Mouse (Mus musculus) heart, embryonic 14.5 days (tissue): ENCODE results near the gene Pigz. TPM values are rescaled to one million over a fixed set of nuclear protein-coding genes. Genes with fewer than 3 reads are reported as not detected.

Experiments
- microRNA-seq: library from miRNA; unstranded; fragments of <30 nt; microRNA quantifications from one replicate; pipeline ENCODE4, GENCODE M21; 2016
- polyA plus RNA-seq: library from polyadenylated mRNA; unstranded; fragments of >200 nt; fragmentation: Nextera tagmentation; extraction: Ambion mirVana; gene quantifications from 2 replicates; pipeline ENCODE4 v1.2.1, GENCODE M21; 2014

Gene Pigz
- polyA plus RNA-seq, 1 experiment from 2014 or later: 0.12 TPM

Small RNA genes within 50 kb of the gene (microRNA-seq; reads per million reads assigned to microRNA genes)
- not detected for gene Gm26269

Other genes with a start within 250 kb of the Pigz start
- gene Meltf, start 55.0 kb upstream of the Pigz start, polyA plus RNA-seq: not detected in 2 replicates
- 131 and 132 TPM in 2 replicates for gene 0610012G03Rik, start 14.6 kb downstream of the Pigz start, polyA plus RNA-seq
- 67.1 and 69.9 TPM in 2 replicates for gene Ncbp2, start 14.7 kb downstream of the Pigz start, polyA plus RNA-seq
- 6.7 and 6.9 TPM in 2 replicates for gene Senp5, start 69.4 kb downstream of the Pigz start, polyA plus RNA-seq
- 23.5 and 26.2 TPM in 2 replicates for gene Pak2, start 145.5 kb downstream of the Pigz start, polyA plus RNA-seq
- gene Pigx, start 165.9 kb downstream of the Pigz start, polyA plus RNA-seq: 74.4 and 91.6 TPM in 2 replicates
- 18.5 and 25.0 TPM in 2 replicates for gene Cep19, start 165.9 kb downstream of the Pigz start, polyA plus RNA-seq
- 7.4 and 8.7 TPM in 2 replicates for gene Nrros, start 231.7 kb downstream of the Pigz start, polyA plus RNA-seq
- gene Bex6, start 246.0 kb downstream of the Pigz start, polyA plus RNA-seq: not detected in 2 replicates